Comparison of ENCODE assay signal across 8 mouse cellular contexts in genomic region chr13:63990480-63990958, GRCm38 (mm10).
A peak's percentile ranks its signal among the peaks of the same experiment; 100 is the strongest.
DNase-seq lines count a peak whose midpoint lies in the region; ATAC-seq and TF ChIP-seq lines count a peak whose summit lies in the region.

No protein-coding gene starts in this region.

- 0 out of 2 replicates have a peak, but pooled peaks have one; percentile 13 for TF ChIP-seq EP300 in heart, adult 2 months (IDR thresholded peaks at IDR 0.05; ENCODE audit: insufficient read depth, low read depth, low read length)

- no peaks in the 10 kb centered on the region for H3K27me3 ChIP-seq in heart, adult 2 months (ENCODE audit: control insufficient read depth, insufficient read depth, low read length)
- no peaks in the 10 kb centered on the region for H3K27me3 ChIP-seq in kidney, embryonic 14.5 days (ENCODE audit: control insufficient read depth, insufficient read depth, low read length)

- no peak overlapping the region for H3K9ac ChIP-seq in heart, adult 2 months (ENCODE audit: low read depth, low read length)
- H3K9ac ChIP-seq in kidney, embryonic 14.5 days (ENCODE audit: low read depth, low read length) = no peak overlapping the region

- H3K4me3 ChIP-seq in lung, adult 2 months (replicated peaks; ENCODE audit: extremely low read depth, low read depth, low read length) = no peak overlapping the region
- H3K4me3 ChIP-seq in heart, adult 2 months = no peak overlapping the region
- no peak overlapping the region for H3K4me3 ChIP-seq in kidney, embryonic 14.5 days (ENCODE audit: low read length)

- 14% methylated on average over 8 of the region's 8 CpGs for WGBS in lung, adult 2 months
- 17% methylated on average over 8 of the region's 8 CpGs for WGBS in heart, adult 2 months
- 12% methylated on average over 8 of the region's 8 CpGs for WGBS in kidney, embryonic 14.5 days

- TF ChIP-seq POLR2A in lung, adult 2 months (IDR thresholded peaks at IDR 0.05; ENCODE audit: borderline replicate concordance, extremely low read depth, low read depth, low read length) = no peak
- TF ChIP-seq POLR2A in heart, adult 2 months (IDR thresholded peaks at IDR 0.05; ENCODE audit: insufficient read depth, low read depth, low read length) = no peak

- intact Hi-C loops in heart, adult 2 months (cut with DNase I) = no loop called here

- peaks cover 8% of the 10 kb centered on the region; the same call in 1 of the 2 replicates for H3K4me1 ChIP-seq in lung, adult 2 months (ENCODE audit: control insufficient read depth, insufficient read depth, low read length)
- peaks cover 8% of the 10 kb centered on the region for H3K4me1 ChIP-seq in heart, adult 2 months (ENCODE audit: control insufficient read depth, insufficient read depth, low read length)
- H3K4me1 ChIP-seq in kidney, embryonic 14.5 days (ENCODE audit: control insufficient read depth, insufficient read depth, low read length) = peaks cover 6% of the 10 kb centered on the region; the same call in 1 of the 2 replicates

- TF ChIP-seq CTCF in lung, adult 2 months (IDR thresholded peaks at IDR 0.05; ENCODE audit: insufficient read depth, low read length) = no peak
- TF ChIP-seq CTCF in heart, adult 2 months (IDR thresholded peaks at IDR 0.05) = peak; percentile 73

- peak; percentile 12 to 19 for DNase-seq in lung, adult 18-20 months
- no peak for DNase-seq in lung, adult 2 months
- DNase-seq in heart, adult 2 months = no peak
- peak; percentile 48 for DNase-seq in lung, postnatal 36 days
- no peak for DNase-seq in testis, postnatal 14 days (ENCODE audit: low spot score)
- no peak for DNase-seq in thymus, postnatal 4 days
- no peak for DNase-seq in yolk sac, embryonic 10.5 days (ENCODE audit: low spot score)

- peak overlapping the region; percentile 6; the same call in 1 of the 2 replicates for H3K4me2 ChIP-seq in kidney, embryonic 14.5 days (replicated peaks; ENCODE audit: low read depth, low read length)

- no peak overlapping the region for H3K27ac ChIP-seq in heart, adult 2 months
- H3K27ac ChIP-seq in kidney, embryonic 14.5 days (ENCODE audit: low read depth, low read length) = peak overlapping the region; percentile 39; the same call in 1 of the 2 replicates

- no peaks in the 10 kb centered on the region for H3K79me2 ChIP-seq in heart, adult 2 months (replicated peaks; ENCODE audit: control insufficient read depth, insufficient read depth, low read length)

- H3K36me3 ChIP-seq in heart, adult 2 months (ENCODE audit: control insufficient read depth, insufficient read depth, low read length) = no peaks in the 10 kb centered on the region
- H3K36me3 ChIP-seq in kidney, embryonic 14.5 days (ENCODE audit: control insufficient read depth, insufficient read depth, low read length) = no peaks in the 10 kb centered on the region

- ATAC-seq in kidney, embryonic 14.5 days (ENCODE audit: low FRiP score, low TSS enrichment) = peak; percentile 53; the same call in 1 of the 2 replicates

- H3K9me3 ChIP-seq in kidney, embryonic 14.5 days (ENCODE audit: control insufficient read depth, low read length) = no peaks in the 10 kb centered on the region

Comparison
In these comparisons a context has a peak if more than half of its experiments do, and no peak if none do; other contexts are left out.
1. DNase-seq: peak in lung, adult 18-20 months (2 of 2) and lung, postnatal 36 days (single experiment); none in lung, adult 2 months (single experiment), heart, adult 2 months (0 of 2), testis, postnatal 14 days (single experiment), thymus, postnatal 4 days (single experiment) and yolk sac, embryonic 10.5 days (single experiment).